Mouse (Mus musculus) intestine, embryonic 14.5 days (tissue): ENCODE results near the gene Efcc1. TPM values are rescaled to one million over a fixed set of nuclear protein-coding genes. Genes with fewer than 3 reads are reported as not detected.

ENCODE experiments used
- ATAC-seq: fragments of 200-750 bp; cut with Nextera tagmentation; replicated peaks from 2 replicates; pipeline ENCODE4 v1.8.0; 2017; ENCODE audit warnings: low read depth, moderate number of reproducible peaks, moderate TSS enrichment, moderate library complexity; ENCODE audit not compliant: low FRiP score, low TSS enrichment
- DNase-seq: peaks from one replicate; pipeline ENCODE4 v3.0.0-alpha.2; 2018; ENCODE audit warnings: low spot score
- H3K27ac ChIP-seq: fragments of 300-500 bp; sonication (generic); 2 replicates; pipeline ENCODE4 v1.5.1; 2014; ENCODE audit warnings: low read depth, mild to moderate bottlenecking, control low read depth
- H3K27me3 ChIP-seq: fragments of 300-500 bp; sonication (generic); replicated peaks from 2 replicates; pipeline ENCODE4 v1.6.1; 2014; ENCODE audit warnings: low read length, control low read depth; ENCODE audit not compliant: control insufficient read depth, insufficient read depth
- H3K36me3 ChIP-seq: fragments of 300-500 bp; sonication (generic); 2 replicates; pipeline ENCODE4 v1.6.1; 2014; ENCODE audit warnings: low read length, control low read depth; ENCODE audit not compliant: control insufficient read depth, insufficient read depth
- H3K4me1 ChIP-seq: fragments of 300-500 bp; sonication (generic); replicated peaks from 2 replicates; pipeline ENCODE4 v1.6.1; 2014; ENCODE audit warnings: low read length, control low read depth, mixed read lengths; ENCODE audit not compliant: control insufficient read depth, insufficient read depth
- H3K4me2 ChIP-seq: fragments of 300-500 bp; sonication (generic); 2 replicates; pipeline ENCODE4 v1.6.1; 2014; ENCODE audit warnings: low read length
- H3K4me3 ChIP-seq: fragments of 300-500 bp; sonication (generic); 2 replicates; pipeline ENCODE4 v1.5.1; 2014; ENCODE audit warnings: low read depth, low read length, control low read depth, mixed read lengths
- H3K9ac ChIP-seq: fragments of 300-500 bp; sonication (generic); 2 replicates; pipeline ENCODE4 v1.6.1; 2014; ENCODE audit warnings: mild to moderate bottlenecking, low read length
- H3K9me3 ChIP-seq: fragments of 300-500 bp; sonication (generic); 2 replicates; pipeline ENCODE4 v1.6.1; 2016; ENCODE audit warnings: low read length, control low read depth; ENCODE audit not compliant: control insufficient read depth
- WGBS: fragments of 180-500 bp; shearing (Covaris S2); extraction: QIAGEN DNeasy Blood & Tissue Kit; methylation state at CpG from one replicate; pipeline ENCODE4 v1.1.7; 2014; 5-methylcytosine and 5-hydroxymethylcytosine counted together
- polyA plus RNA-seq: library from polyadenylated mRNA; unstranded; fragments of >200 nt; fragmentation: Nextera tagmentation; extraction: Ambion mirVana; gene quantifications from 2 replicates; pipeline ENCODE4 v1.2.1, GENCODE M21; 2014

Efcc1 gene
- polyA plus RNA-seq, 1 experiment from 2014 or later = 1.4 TPM

- 72% methylated on average over 11 of the region's 11 CpGs for WGBS
- Histone ChIP-seq H3K4me1 (no peaks in the 10 kb centered on the region), H3K4me3 (no peak overlapping the region), H3K27me3 (no peaks in the 10 kb centered on the region), H3K36me3 (no peaks in the 10 kb centered on the region), H3K27ac (no peak overlapping the region), H3K4me2 (no peak overlapping the region), H3K9me3 (no peaks in the 10 kb centered on the region), H3K9ac (no peak overlapping the region)
- peak; percentile 42 for DNase-seq
- ATAC-seq = 0 out of 2 replicates have a peak, but pooled peaks have one; percentile 43
Measured at GRCm38 (mm10) chr6:87778294-87779173, 47.9 kb downstream of the Efcc1 start.

DNA sequence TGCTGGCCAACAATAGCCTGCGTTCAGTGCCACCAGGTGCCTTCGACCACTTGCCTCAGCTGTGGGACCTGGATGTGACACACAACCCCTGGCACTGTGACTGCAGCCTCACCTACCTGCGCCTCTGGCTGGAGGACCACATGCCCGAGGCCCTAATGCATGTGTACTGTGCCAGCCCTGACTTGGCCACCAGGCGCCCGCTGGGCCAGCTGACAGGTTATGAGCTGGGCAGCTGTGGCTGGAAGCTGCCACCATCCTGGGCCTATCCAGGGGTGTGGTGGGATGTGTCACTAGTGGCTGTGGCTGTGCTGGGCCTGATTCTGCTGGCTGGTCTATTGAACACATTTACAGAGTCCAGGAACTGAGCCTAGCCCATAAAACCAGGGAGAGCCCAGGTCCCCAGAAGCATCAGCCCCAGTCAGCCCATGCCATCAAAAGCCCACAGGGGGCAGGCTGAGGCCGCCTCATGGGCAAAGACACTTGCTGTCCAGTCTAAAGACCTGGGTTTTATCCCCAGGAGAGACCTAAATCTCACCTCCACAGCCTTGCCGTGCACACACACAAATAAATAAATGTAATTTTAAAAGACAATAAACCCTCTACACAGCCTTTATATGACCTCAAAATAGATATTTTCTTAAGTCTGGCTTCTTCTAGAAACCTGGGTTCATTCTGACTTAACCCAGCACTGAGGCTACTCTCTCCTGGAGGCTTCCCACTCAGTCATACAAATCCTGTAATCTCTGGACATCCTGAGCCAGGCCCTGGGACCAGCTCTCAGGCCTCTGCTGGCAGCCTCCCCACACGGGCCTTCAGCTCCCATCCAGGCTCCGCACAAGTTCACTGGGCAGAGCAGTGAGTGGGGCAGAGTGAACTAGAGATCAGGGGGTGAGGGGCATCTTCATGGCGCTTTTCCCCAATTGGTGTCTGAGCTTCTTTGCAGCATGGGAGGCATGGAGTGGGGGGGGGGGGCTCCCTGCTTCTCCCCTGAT is 48.8 kb downstream of the Efcc1 start:
- H3K27me3 ChIP-seq = no peaks in the 10 kb centered on the region
- H3K36me3 ChIP-seq = no peaks in the 10 kb centered on the region
- no peak overlapping the region for H3K27ac ChIP-seq
- H3K4me3 ChIP-seq = no peak overlapping the region
- no peak overlapping the region for H3K9ac ChIP-seq
- ATAC-seq = no peak
- WGBS = 82% methylated on average over 11 of the region's 11 CpGs
- H3K4me1 ChIP-seq = no peaks in the 10 kb centered on the region
- DNase-seq = peak; percentile 43
- H3K4me2 ChIP-seq = no peak overlapping the region
- no peaks in the 10 kb centered on the region for H3K9me3 ChIP-seq

DNA sequence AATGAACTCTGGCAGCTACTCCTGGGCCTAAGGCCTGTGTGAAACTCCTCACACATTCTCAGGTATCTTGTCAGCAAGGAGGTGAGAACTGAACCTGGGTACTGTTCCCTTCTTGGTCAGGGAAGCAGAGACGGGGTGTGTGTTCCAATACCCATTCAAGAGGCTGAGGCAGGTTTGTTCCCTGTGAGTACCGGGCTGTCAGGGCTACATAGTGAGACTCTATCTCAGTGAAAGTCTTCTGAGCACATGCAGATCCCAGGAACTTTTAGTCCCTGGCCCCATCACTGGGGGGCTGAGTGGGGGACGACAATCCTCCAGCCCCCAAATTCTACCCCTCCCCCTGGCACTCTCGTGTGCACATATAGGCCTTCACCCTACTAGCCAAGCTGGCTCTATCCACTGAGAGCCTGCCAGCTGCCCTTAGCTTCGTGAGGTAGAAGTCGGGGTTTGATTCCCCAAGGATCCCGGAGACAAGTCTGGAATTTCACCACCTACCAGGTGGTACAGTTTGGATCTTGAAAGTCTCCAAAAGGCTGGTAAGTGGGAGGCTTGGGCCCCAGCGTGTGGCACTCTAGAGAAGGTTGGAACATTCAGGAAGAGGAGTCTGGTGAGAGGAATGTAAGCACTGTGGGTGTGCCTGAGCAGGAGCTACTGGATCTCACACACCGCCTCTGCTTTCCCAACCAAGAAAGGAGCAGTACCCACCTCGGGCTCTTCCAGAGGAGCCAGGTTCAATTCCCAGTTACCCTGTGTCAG is 50.1 kb downstream of the Efcc1 start:
- DNase-seq (peak; percentile 36), ATAC-seq (no peak)
- Histone ChIP-seq H3K36me3 (no peaks in the 10 kb centered on the region), H3K4me3 (no peak overlapping the region), H3K4me2 (no peak overlapping the region), H3K4me1 (no peaks in the 10 kb centered on the region), H3K9ac (no peak overlapping the region), H3K27ac (no peak overlapping the region), H3K27me3 (no peaks in the 10 kb centered on the region), H3K9me3 (no peaks in the 10 kb centered on the region)
- WGBS = 83% methylated on average over 10 of the region's 10 CpGs

- WGBS = 74% methylated on average over 8 of the region's 8 CpGs
- DNase-seq (peak; percentile 1), ATAC-seq (no peak)
- Histone ChIP-seq H3K9ac (no peak overlapping the region), H3K4me1 (peaks cover 2% of the 10 kb centered on the region), H3K9me3 (no peaks in the 10 kb centered on the region), H3K4me3 (no peak overlapping the region), H3K4me2 (no peak overlapping the region), H3K36me3 (no peaks in the 10 kb centered on the region), H3K27me3 (no peaks in the 10 kb centered on the region), H3K27ac (no peak overlapping the region)
Measured at GRCm38 (mm10) chr6:87784033-87784432, 53.4 kb downstream of the Efcc1 start.

DNA sequence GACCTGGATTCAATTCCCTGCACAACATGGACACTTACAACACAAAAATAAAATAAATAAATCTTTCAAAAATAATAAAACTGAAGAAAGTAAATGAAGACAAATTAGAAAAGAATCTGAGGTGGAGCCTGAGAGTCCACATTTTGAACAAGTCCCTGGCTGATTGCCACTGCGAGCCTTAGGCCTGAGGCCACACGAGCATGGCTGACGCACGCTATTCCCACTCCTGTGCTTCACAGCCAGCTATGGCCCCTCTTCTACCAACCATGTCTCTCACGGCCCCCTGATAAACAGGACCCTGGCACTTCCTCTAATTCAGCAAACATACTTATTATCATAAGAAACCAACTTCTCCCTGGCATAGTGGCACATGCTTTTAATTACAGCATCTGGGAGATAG is 56.0 kb downstream of the Efcc1 start:
- Histone ChIP-seq H3K4me2 (no peak overlapping the region), H3K4me3 (no peak overlapping the region), H3K9me3 (no peaks in the 10 kb centered on the region), H3K36me3 (no peaks in the 10 kb centered on the region), H3K27ac (no peak overlapping the region), H3K9ac (no peak overlapping the region), H3K4me1 (peaks cover 9% of the 10 kb centered on the region), H3K27me3 (no peaks in the 10 kb centered on the region)
- 87% methylated on average over 5 of the region's 5 CpGs for WGBS
- DNase-seq (peak; percentile 13), ATAC-seq (no peak)

DNA sequence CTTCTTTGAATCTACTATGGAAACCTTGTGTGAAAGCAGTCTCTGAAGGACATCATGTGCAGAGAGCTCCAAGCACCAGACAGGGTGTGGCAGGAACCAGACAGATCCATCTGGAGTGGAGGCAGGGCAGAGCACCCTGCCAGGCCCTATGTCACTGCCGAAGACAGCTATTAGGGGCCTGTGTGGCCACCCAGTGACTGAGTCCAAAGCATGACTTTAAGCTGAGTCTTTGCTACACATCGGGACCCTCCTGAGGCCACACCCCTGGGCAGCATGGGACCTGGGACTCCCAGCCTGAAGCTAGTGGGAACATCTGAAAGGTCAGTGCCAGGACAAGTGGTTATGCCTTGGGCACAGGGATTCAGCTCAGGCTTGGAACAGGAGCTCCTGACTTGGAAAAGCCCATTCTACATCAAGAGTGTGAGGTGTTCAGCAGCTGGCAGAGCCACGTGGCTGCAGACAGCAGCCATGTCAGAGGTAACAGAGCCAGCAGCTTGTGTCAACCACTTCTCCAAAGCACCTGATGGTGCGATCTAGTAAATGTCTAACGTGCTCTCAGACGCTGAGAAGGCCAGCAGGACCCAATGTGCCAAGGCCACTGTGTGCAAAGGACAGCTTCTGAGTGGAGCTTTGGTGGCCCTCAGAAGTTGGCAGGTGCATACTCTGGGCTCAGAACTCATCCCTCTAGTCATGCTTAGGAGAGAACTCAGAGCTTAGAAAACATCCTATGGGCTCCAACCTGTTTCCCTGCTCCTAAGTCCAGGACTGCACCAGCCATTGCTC is 56.6 kb downstream of the Efcc1 start:
- ATAC-seq = no peak
- H3K9ac ChIP-seq = no peak overlapping the region
- no peaks in the 10 kb centered on the region for H3K27me3 ChIP-seq
- H3K27ac ChIP-seq = no peak overlapping the region
- H3K4me1 ChIP-seq = peaks cover 9% of the 10 kb centered on the region
- 85% methylated on average over 6 of the region's 6 CpGs for WGBS
- peak; percentile 40 for DNase-seq
- no peaks in the 10 kb centered on the region for H3K9me3 ChIP-seq
- no peak overlapping the region for H3K4me2 ChIP-seq
- peaks cover 4% of the 10 kb centered on the region; the same call in 1 of the 2 replicates for H3K36me3 ChIP-seq
- H3K4me3 ChIP-seq = no peak overlapping the region

- H3K9ac ChIP-seq = no peak overlapping the region
- no peak overlapping the region for H3K27ac ChIP-seq
- WGBS = 91% methylated on average over 9 of the region's 9 CpGs
- H3K27me3 ChIP-seq = no peaks in the 10 kb centered on the region
- no peaks in the 10 kb centered on the region for H3K9me3 ChIP-seq
- H3K4me2 ChIP-seq = no peak overlapping the region
- H3K36me3 ChIP-seq = peaks cover 8% of the 10 kb centered on the region; the same call in 1 of the 2 replicates
- no peak overlapping the region for H3K4me3 ChIP-seq
- H3K4me1 ChIP-seq = peaks cover 9% of the 10 kb centered on the region
- DNase-seq (peak; percentile 53), ATAC-seq (no peak)
Measured at GRCm38 (mm10) chr6:87788266-87788895, 57.7 kb downstream of the Efcc1 start.
